Mouse (Mus musculus) frontal cortex, postnatal 25 days (tissue): ENCODE results near the gene Ephb1.

Experiments used
- DNase-seq, 2 experiments: peaks; one replicate each; pipeline ENCODE4 v3.0.0; 2022; ENCODE audit warnings: low spot score in 2 of 2

Gene Ephb1

GRCm38 (mm10) chr9:102354561-102354973 is at the start of gene Ephb1:
TSS of gene Ephb1 (minus strand) at chr9:102354693.
- peak; percentile 78 to 80 for DNase-seq

- DNase-seq, result peak; percentile 32 to 52
Measured at GRCm38 (mm10) chr9:102403086-102404021, 48.9 kb upstream of the Ephb1 start.

- DNase-seq, result no peak
Measured at GRCm38 (mm10) chr9:102402671-102403070, 48.2 kb upstream of the Ephb1 start.

- DNase-seq, result no peak
Measured at GRCm38 (mm10) chr9:102388266-102388665, 33.8 kb upstream of the Ephb1 start.

- DNase-seq, result no peak
Measured at GRCm38 (mm10) chr9:102386816-102387215, 32.3 kb upstream of the Ephb1 start.

- DNase-seq, result no peak
Measured at GRCm38 (mm10) chr9:102380235-102380634, 25.7 kb upstream of the Ephb1 start.

GRCm38 (mm10) chr9:102374661-102375060 is 20.2 kb upstream of the Ephb1 start:
- DNase-seq, result no peak

GRCm38 (mm10) chr9:102373886-102374285 is 19.4 kb upstream of the Ephb1 start:
- no peak for DNase-seq

GRCm38 (mm10) chr9:102371936-102372335 is 17.4 kb upstream of the Ephb1 start:
- DNase-seq, result no peak

GRCm38 (mm10) chr9:102371036-102371770 is 16.7 kb upstream of the Ephb1 start:
- DNase-seq, result no peak

GRCm38 (mm10) chr9:102370141-102370540 is 15.6 kb upstream of the Ephb1 start:
- no peak for DNase-seq

- DNase-seq, result no peak
Measured at GRCm38 (mm10) chr9:102369141-102369540, 14.6 kb upstream of the Ephb1 start.

GRCm38 (mm10) chr9:102367796-102368195 is 13.3 kb upstream of the Ephb1 start:
- no peak for DNase-seq

- no peak for DNase-seq
Measured at GRCm38 (mm10) chr9:102365536-102365935, 11.0 kb upstream of the Ephb1 start.

GRCm38 (mm10) chr9:102359311-102359710 is 4.8 kb upstream of the Ephb1 start:
- no peak for DNase-seq

- no peak for DNase-seq
Measured at GRCm38 (mm10) chr9:102358711-102359110, 4.2 kb upstream of the Ephb1 start.

GRCm38 (mm10) chr9:102358011-102358410 is 3.5 kb upstream of the Ephb1 start:
- no peak for DNase-seq

GRCm38 (mm10) chr9:102356516-102356915 is 2.0 kb upstream of the Ephb1 start:
- no peak for DNase-seq

GRCm38 (mm10) chr9:102355726-102356125 is 1.2 kb upstream of the Ephb1 start:
- no peak for DNase-seq

- peak; percentile 37 to 43 for DNase-seq
Measured at GRCm38 (mm10) chr9:102353636-102354491, 629 bp downstream of the Ephb1 start.

- peak in 1 of 2 experiments; percentile 29 for DNase-seq
Measured at GRCm38 (mm10) chr9:102353056-102353635, 1.3 kb downstream of the Ephb1 start.
